Mouse (Mus musculus) brain, embryonic 14.5 days (tissue): ENCODE measurements at regions not wholly inside any gene's neighbourhood (a gene's known extent, or its start where the extent isn't known, plus 50 kb on each side); places are given as distances from the start of the nearest gene placed in this dataset.

Source experiments
- CTCF ChIP-seq: fragments of 200-500 bp; IDR thresholded peaks from 2 replicates; pipeline ENCODE4 v1.5.1; 2012; ENCODE audit warnings: inconsistent platforms, mild to moderate bottlenecking, moderate library complexity, borderline replicate concordance; ENCODE audit not compliant: insufficient read depth, insufficient read length; ENCODE audit errors: extremely low read depth
- POLR2A ChIP-seq: fragments of 200-500 bp; IDR thresholded peaks from 2 replicates; pipeline ENCODE4 v1.6.1; 2012; ENCODE audit warnings: mild to moderate bottlenecking, inconsistent platforms, borderline replicate concordance; ENCODE audit not compliant: poor library complexity, insufficient read depth, insufficient read length, severe bottlenecking; ENCODE audit errors: extremely low read depth

DNA sequence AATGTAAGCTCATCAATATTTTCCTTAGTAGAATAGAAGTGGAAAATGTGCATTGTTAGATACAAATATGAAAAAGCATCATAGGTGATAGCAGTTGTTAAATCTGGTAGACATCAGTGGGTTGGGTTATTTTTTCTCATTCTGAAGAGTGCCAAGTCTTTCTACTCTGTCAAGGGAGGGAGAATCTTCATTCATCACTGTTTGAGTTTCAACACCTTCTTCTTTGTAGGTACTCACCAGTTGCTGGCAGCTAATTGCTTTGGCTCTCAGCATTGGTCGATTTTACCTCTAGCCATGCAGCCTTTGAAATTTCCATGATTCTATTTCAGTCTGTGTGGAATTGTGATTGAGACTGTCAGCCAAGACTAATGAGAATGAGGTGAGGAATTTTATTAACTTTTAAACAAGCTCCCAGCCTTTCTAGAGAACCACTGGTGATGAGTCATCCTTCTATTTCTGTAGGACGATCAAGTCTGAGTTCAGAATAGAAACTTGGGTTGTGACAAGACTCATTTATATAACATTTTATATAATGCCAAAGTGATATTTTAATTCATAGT lies 590.3 kb downstream of the Gabrg1 start:
- no peak for TF ChIP-seq POLR2A
- TF ChIP-seq CTCF, result no peak
